Mouse (Mus musculus): ENCODE data around the gene Fez1. TPM values are rescaled to one million over a fixed set of nuclear protein-coding genes. Genes with fewer than 3 reads are reported as not detected.

Fez1 gene
- polyA plus RNA-seq, 1 experiment from 2014 or later, result 2.7 TPM

- no peaks in the 10 kb centered on the region for H3K9me3 ChIP-seq (ENCODE audit: control insufficient read depth, low read length)
- no peak overlapping the region for H3K4me3 ChIP-seq (ENCODE audit: low read depth, low read length)
- ATAC-seq (replicated peaks; ENCODE audit: low FRiP score) (no peak), DNase-seq (ENCODE audit: low spot score) (no peak)
- no peak overlapping the region for H3K27ac ChIP-seq (ENCODE audit: low read depth, low read length)
- WGBS, result 76% methylated on average over 2 of the region's 2 CpGs
- H3K27me3 ChIP-seq (replicated peaks; ENCODE audit: control insufficient read depth, insufficient read depth, low read length), result no peaks in the 10 kb centered on the region
- no peaks in the 10 kb centered on the region for H3K36me3 ChIP-seq (ENCODE audit: control insufficient read depth, insufficient read depth, low read length)
- H3K9ac ChIP-seq (ENCODE audit: low read depth, low read length), result no peak overlapping the region
- no peak overlapping the region for H3K4me2 ChIP-seq
- H3K4me1 ChIP-seq (replicated peaks; ENCODE audit: control insufficient read depth, insufficient read depth, low read length), result no peaks in the 10 kb centered on the region
These were observed 30.5 kb downstream of the Fez1 start for GRCm38 (mm10) chr9:36852175-36852574.

DNA sequence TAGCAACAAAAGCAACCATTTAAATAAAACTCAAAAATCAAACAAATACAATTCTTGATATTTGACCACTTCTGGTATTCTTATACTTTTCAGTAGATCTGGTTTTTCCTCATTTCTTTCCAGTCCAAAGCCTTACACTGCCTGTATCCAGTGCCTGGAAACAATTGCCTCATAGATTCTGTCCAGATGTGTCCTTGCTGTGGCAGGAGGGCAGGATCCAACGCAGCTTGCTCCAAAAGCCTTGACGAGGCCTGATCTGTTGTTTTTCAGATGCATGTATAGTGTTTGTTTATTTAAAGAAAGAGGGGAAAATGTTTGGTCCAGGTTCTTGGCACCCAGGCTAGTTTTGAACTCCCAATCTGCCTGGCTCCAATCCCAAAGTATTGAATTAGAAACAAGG is 34.7 kb downstream of the Fez1 start:
- no peaks in the 10 kb centered on the region for H3K4me1 ChIP-seq (replicated peaks; ENCODE audit: control insufficient read depth, insufficient read depth, low read length)
- H3K9ac ChIP-seq (ENCODE audit: low read depth, low read length), result no peak overlapping the region
- WGBS, result 69% methylated on average over 2 of the region's 2 CpGs
- no peak overlapping the region for H3K4me3 ChIP-seq (ENCODE audit: low read depth, low read length)
- no peak for DNase-seq (ENCODE audit: low spot score)
- no peaks in the 10 kb centered on the region for H3K27me3 ChIP-seq (replicated peaks; ENCODE audit: control insufficient read depth, insufficient read depth, low read length)
- no peaks in the 10 kb centered on the region for H3K9me3 ChIP-seq (ENCODE audit: control insufficient read depth, low read length)
- no peaks in the 10 kb centered on the region for H3K36me3 ChIP-seq (ENCODE audit: control insufficient read depth, insufficient read depth, low read length)
- no peak overlapping the region for H3K27ac ChIP-seq (ENCODE audit: low read depth, low read length)
- ATAC-seq (replicated peaks; ENCODE audit: low FRiP score), result no peak
- no peak overlapping the region for H3K4me2 ChIP-seq

DNA sequence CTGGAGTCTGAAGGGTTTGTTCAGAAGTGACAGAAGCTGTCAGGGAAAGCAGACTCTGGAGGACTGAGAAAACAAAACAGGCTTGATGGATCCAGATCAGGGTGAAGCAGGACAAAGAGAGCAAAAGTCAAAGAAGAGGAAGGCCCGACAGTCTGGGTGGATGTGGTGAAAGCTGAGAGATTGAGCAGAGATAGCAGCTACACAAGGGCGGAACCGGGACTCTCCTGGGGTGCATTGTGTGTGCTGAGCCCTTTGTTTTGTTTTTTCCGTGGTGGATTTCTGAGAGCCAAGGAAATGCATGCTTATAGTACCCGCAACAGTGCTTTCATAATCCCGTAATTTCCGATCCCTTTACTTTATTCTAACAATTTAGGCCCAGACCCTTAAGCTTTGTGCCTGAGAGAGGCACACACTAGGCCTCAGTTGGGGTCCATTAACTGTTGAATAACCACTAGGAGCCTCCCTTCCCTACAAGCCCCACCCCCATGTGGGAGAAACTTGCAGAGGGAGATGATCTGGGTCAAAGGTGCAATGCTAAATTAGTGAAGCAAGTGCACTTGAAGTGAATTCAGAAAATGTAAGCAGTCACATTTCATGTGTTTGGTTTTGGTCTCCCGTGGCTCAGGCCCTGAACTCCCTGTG is 35.9 kb downstream of the Fez1 start:
- Histone ChIP-seq H3K4me2 (no peak overlapping the region), H3K4me1 (replicated peaks; ENCODE audit: control insufficient read depth, insufficient read depth, low read length) (no peaks in the 10 kb centered on the region), H3K4me3 (ENCODE audit: low read depth, low read length) (no peak overlapping the region), H3K27me3 (replicated peaks; ENCODE audit: control insufficient read depth, insufficient read depth, low read length) (no peaks in the 10 kb centered on the region), H3K9ac (ENCODE audit: low read depth, low read length) (no peak overlapping the region), H3K36me3 (ENCODE audit: control insufficient read depth, insufficient read depth, low read length) (no peaks in the 10 kb centered on the region), H3K27ac (ENCODE audit: low read depth, low read length) (no peak overlapping the region), H3K9me3 (ENCODE audit: control insufficient read depth, low read length) (no peaks in the 10 kb centered on the region)
- ATAC-seq (replicated peaks; ENCODE audit: low FRiP score) (no peak), DNase-seq (ENCODE audit: low spot score) (no peak)
- 32% methylated on average over 8 of the region's 8 CpGs for WGBS

- Histone ChIP-seq H3K4me3 (ENCODE audit: low read depth, low read length) (no peak overlapping the region), H3K9ac (ENCODE audit: low read depth, low read length) (no peak overlapping the region), H3K27ac (ENCODE audit: low read depth, low read length) (no peak overlapping the region), H3K9me3 (ENCODE audit: control insufficient read depth, low read length) (no peaks in the 10 kb centered on the region), H3K4me2 (no peak overlapping the region), H3K27me3 (replicated peaks; ENCODE audit: control insufficient read depth, insufficient read depth, low read length) (no peaks in the 10 kb centered on the region), H3K36me3 (ENCODE audit: control insufficient read depth, insufficient read depth, low read length) (no peaks in the 10 kb centered on the region), H3K4me1 (replicated peaks; ENCODE audit: control insufficient read depth, insufficient read depth, low read length) (no peaks in the 10 kb centered on the region)
- no peak for DNase-seq (ENCODE audit: low spot score)
- ATAC-seq (replicated peaks; ENCODE audit: low FRiP score), result no peak
- 52% methylated on average over 4 of the region's 4 CpGs for WGBS
These were observed 37.0 kb downstream of the Fez1 start for GRCm38 (mm10) chr9:36858677-36859076.

DNA sequence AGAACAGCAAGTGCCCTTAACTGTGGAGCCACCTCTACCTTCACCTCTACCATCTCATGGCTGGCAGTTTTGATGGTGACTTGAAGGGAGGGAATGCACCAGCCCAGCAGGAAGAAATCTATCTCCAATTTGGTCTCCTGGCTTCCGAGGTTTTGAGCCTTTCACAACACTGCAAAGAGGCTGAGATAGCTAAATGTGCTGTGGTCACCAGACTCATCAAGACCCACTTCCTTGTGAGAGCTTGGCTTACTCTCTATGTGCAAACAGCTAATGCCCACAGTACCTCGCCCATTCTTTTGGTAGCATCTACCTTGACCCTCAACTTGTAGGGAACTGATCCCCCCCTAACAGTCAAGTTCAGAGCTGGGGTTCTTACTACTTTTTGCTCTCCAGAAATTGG is 40.9 kb downstream of the Fez1 start:
- H3K9ac ChIP-seq (ENCODE audit: low read depth, low read length), result no peak overlapping the region
- no peaks in the 10 kb centered on the region for H3K27me3 ChIP-seq (replicated peaks; ENCODE audit: control insufficient read depth, insufficient read depth, low read length)
- 55% methylated on average over 2 of the region's 2 CpGs for whole genome bisulfite sequencing
- H3K4me2 ChIP-seq, result no peak overlapping the region
- no peak overlapping the region for H3K27ac ChIP-seq (ENCODE audit: low read depth, low read length)
- DNase-seq (ENCODE audit: low spot score) (no peak), ATAC-seq (replicated peaks; ENCODE audit: low FRiP score) (no peak)
- no peaks in the 10 kb centered on the region for H3K4me1 ChIP-seq (replicated peaks; ENCODE audit: control insufficient read depth, insufficient read depth, low read length)
- no peaks in the 10 kb centered on the region for H3K9me3 ChIP-seq (ENCODE audit: control insufficient read depth, low read length)
- H3K4me3 ChIP-seq (ENCODE audit: low read depth, low read length), result no peak overlapping the region
- H3K36me3 ChIP-seq (ENCODE audit: control insufficient read depth, insufficient read depth, low read length), result no peaks in the 10 kb centered on the region

DNA sequence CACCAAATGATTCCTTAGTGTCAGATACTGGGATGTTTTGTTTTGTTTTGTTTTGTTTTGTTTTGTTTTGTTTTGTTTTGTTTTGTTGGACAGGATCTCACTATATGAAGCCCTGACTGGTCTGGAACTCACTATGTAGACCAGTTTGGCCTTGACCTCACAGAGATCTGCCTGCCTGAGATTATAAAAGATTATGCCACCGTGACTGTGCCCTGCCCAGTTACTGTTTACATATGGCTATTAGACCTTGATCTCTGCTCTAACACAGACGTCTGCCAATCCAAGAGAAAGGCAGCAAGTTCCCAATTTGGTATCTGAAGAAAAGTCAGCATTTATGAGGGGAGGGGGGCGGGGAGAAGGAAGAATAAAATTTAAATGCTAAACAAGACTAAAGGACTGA is 42.0 kb downstream of the Fez1 start:
- Histone ChIP-seq H3K4me3 (ENCODE audit: low read depth, low read length) (no peak overlapping the region), H3K4me1 (replicated peaks; ENCODE audit: control insufficient read depth, insufficient read depth, low read length) (no peaks in the 10 kb centered on the region), H3K27me3 (replicated peaks; ENCODE audit: control insufficient read depth, insufficient read depth, low read length) (no peaks in the 10 kb centered on the region), H3K27ac (ENCODE audit: low read depth, low read length) (no peak overlapping the region), H3K36me3 (ENCODE audit: control insufficient read depth, insufficient read depth, low read length) (no peaks in the 10 kb centered on the region), H3K9ac (ENCODE audit: low read depth, low read length) (no peak overlapping the region), H3K4me2 (no peak overlapping the region), H3K9me3 (ENCODE audit: control insufficient read depth, low read length) (no peaks in the 10 kb centered on the region)
- ATAC-seq (replicated peaks; ENCODE audit: low FRiP score) (no peak), DNase-seq (ENCODE audit: low spot score) (no peak)
- 47% methylated on average over 3 of the region's 3 CpGs for WGBS

DNA sequence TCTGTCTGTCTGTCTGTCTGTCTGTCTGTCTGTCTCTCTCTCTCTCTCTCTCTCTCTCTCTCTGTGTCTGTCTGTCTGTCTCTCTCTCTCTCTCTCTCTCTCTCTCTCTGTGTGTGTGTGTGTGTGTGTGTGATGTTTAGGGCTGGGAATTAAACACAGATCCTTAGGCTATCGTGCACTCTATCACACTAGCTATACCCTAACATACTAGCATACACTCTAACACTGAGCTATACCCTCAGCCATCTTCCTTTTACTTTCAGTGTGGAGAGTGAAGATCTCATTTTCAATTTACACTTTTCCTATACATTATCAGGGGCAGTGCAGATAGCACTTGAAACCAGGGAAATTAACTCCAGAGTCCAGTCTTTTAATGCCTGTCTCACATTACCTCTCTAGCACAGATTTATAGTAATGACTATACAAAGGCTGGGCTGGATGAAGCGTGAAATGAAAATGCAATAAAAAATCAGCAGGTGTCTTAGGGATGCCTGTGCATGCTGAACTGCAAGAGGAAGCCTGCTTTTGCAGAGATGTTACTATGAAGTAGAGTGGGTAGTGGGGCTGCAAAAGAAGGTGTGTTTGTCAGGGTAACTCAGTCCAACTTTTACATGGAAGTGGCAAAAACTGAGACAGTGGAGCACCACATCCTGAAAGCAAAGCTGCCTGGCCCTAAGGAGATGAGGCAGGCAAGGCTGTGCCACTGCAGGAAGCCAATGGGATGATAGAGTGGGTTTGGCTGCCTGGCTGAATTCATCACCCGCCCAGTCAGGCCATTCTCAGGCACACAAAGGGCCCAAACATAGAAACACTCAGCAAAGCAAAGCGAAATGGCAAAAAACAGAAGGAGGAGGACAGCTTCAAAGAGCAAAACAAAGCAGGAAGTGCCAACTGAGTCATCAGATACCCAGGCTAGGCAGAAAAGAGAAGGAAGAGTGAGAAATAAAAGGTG is 43.5 kb downstream of the Fez1 start:
- no peaks in the 10 kb centered on the region for H3K36me3 ChIP-seq (ENCODE audit: control insufficient read depth, insufficient read depth, low read length)
- no peaks in the 10 kb centered on the region for H3K9me3 ChIP-seq (ENCODE audit: control insufficient read depth, low read length)
- ATAC-seq (replicated peaks; ENCODE audit: low FRiP score) (no peak), DNase-seq (ENCODE audit: low spot score) (no peak)
- no peak overlapping the region for H3K9ac ChIP-seq (ENCODE audit: low read depth, low read length)
- H3K4me1 ChIP-seq (replicated peaks; ENCODE audit: control insufficient read depth, insufficient read depth, low read length), result no peaks in the 10 kb centered on the region
- H3K27me3 ChIP-seq (replicated peaks; ENCODE audit: control insufficient read depth, insufficient read depth, low read length), result no peaks in the 10 kb centered on the region
- WGBS, result 43% methylated on average over 4 of the region's 4 CpGs
- no peak overlapping the region for H3K4me3 ChIP-seq (ENCODE audit: low read depth, low read length)
- H3K4me2 ChIP-seq, result no peak overlapping the region
- no peak overlapping the region for H3K27ac ChIP-seq (ENCODE audit: low read depth, low read length)

DNA sequence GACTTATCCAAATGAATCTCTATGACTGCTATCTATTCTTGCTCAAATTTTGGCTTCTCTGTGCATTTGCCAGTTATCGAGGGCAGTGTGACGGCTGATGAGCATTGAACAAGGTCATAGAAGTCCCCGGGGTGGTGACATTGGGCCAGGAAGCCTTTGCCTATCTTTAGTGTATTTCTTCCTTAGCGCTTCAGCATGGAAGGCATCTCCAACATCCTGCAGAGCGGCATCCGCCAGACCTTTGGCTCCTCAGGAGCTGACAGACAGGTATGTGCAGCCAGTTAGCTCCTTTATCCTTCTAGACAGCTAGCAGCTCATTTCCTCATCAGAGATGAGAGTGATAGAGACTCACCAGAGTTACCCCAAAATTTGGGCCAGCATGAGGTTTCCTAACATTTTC is 47.0 kb downstream of the Fez1 start:
- Histone ChIP-seq H3K27me3 (replicated peaks; ENCODE audit: control insufficient read depth, insufficient read depth, low read length) (no peaks in the 10 kb centered on the region), H3K27ac (ENCODE audit: low read depth, low read length) (no peak overlapping the region), H3K36me3 (ENCODE audit: control insufficient read depth, insufficient read depth, low read length) (no peaks in the 10 kb centered on the region), H3K4me3 (ENCODE audit: low read depth, low read length) (no peak overlapping the region), H3K4me1 (replicated peaks; ENCODE audit: control insufficient read depth, insufficient read depth, low read length) (no peaks in the 10 kb centered on the region), H3K9ac (ENCODE audit: low read depth, low read length) (no peak overlapping the region), H3K9me3 (ENCODE audit: control insufficient read depth, low read length) (no peaks in the 10 kb centered on the region), H3K4me2 (no peak overlapping the region)
- DNase-seq (ENCODE audit: low spot score) (no peak), ATAC-seq (replicated peaks; ENCODE audit: low FRiP score) (no peak)
- 82% methylated on average over 6 of the region's 6 CpGs for WGBS

- no peak for ATAC-seq (replicated peaks; ENCODE audit: low FRiP score)
- no peaks in the 10 kb centered on the region for H3K4me1 ChIP-seq (replicated peaks; ENCODE audit: control insufficient read depth, insufficient read depth, low read length)
- H3K27ac ChIP-seq (ENCODE audit: low read depth, low read length), result no peak overlapping the region
- no peak for DNase-seq (ENCODE audit: low spot score)
- no peak overlapping the region for H3K4me3 ChIP-seq (ENCODE audit: low read depth, low read length)
- no peak overlapping the region for H3K4me2 ChIP-seq
- H3K9ac ChIP-seq (ENCODE audit: low read depth, low read length), result no peak overlapping the region
- no peaks in the 10 kb centered on the region for H3K36me3 ChIP-seq (ENCODE audit: control insufficient read depth, insufficient read depth, low read length)
- no peaks in the 10 kb centered on the region for H3K27me3 ChIP-seq (replicated peaks; ENCODE audit: control insufficient read depth, insufficient read depth, low read length)
- 22% methylated on average over 1 of the region's 1 CpGs for WGBS
- H3K9me3 ChIP-seq (ENCODE audit: control insufficient read depth, low read length), result no peaks in the 10 kb centered on the region
These were observed 48.6 kb downstream of the Fez1 start for GRCm38 (mm10) chr9:36870263-36870662.
